Mouse (Mus musculus): Measurements from ENCODE around the gene Pno1. TPM values are rescaled to one million over a fixed set of nuclear protein-coding genes. Genes with fewer than 3 reads are reported as not detected.
A peak's percentile ranks its signal among the peaks of the same experiment; 100 is the strongest.

The Pno1 gene
- polyA plus RNA-seq, 1 experiment from 2014 or later: 44.7 TPM

GRCm38 (mm10) chr11:17163956-17164355, 47.4 kb downstream of the Pno1 start:
- H3K9me3 ChIP-seq (ENCODE audit: control insufficient read depth, low read length): no peaks in the 10 kb centered on the region
- no peak for ATAC-seq
- H3K27ac ChIP-seq (ENCODE audit: low read length): no peak overlapping the region
- no peak overlapping the region for H3K9ac ChIP-seq (replicated peaks; ENCODE audit: low read depth, low read length)
- H3K4me1 ChIP-seq (replicated peaks; ENCODE audit: control insufficient read depth, insufficient read depth, low read length): peaks cover 32% of the 10 kb centered on the region
- no peak overlapping the region for H3K4me2 ChIP-seq (ENCODE audit: low read length)
- 52% methylated on average over 1 of the region's 1 CpGs for WGBS
- no peaks in the 10 kb centered on the region for H3K27me3 ChIP-seq (replicated peaks; ENCODE audit: control insufficient read depth, insufficient read depth, low read length)
- no peak overlapping the region for H3K4me3 ChIP-seq (replicated peaks; ENCODE audit: low read length)
- H3K36me3 ChIP-seq (ENCODE audit: control insufficient read depth, insufficient read depth): no peaks in the 10 kb centered on the region

GRCm38 (mm10) chr11:17160242-17160641, 51.1 kb downstream of the Pno1 start:
- no peak for ATAC-seq

GRCm38 (mm10) chr11:17159738-17160241, 51.6 kb downstream of the Pno1 start:
- H3K36me3 ChIP-seq (ENCODE audit: control insufficient read depth, insufficient read depth): no peaks in the 10 kb centered on the region
- peak overlapping the region; percentile 79 for H3K9ac ChIP-seq (replicated peaks; ENCODE audit: low read depth, low read length)
- H3K4me2 ChIP-seq (ENCODE audit: low read length): peak overlapping the region; percentile 77
- peaks cover 34% of the 10 kb centered on the region for H3K4me1 ChIP-seq (replicated peaks; ENCODE audit: control insufficient read depth, insufficient read depth, low read length)
- peak overlapping the region; percentile 64 for H3K4me3 ChIP-seq (replicated peaks; ENCODE audit: low read length)
- H3K27me3 ChIP-seq (replicated peaks; ENCODE audit: control insufficient read depth, insufficient read depth, low read length): no peaks in the 10 kb centered on the region
- no peaks in the 10 kb centered on the region for H3K9me3 ChIP-seq (ENCODE audit: control insufficient read depth, low read length)
- ATAC-seq: peak; percentile 26
- peak overlapping the region; percentile 94 for H3K27ac ChIP-seq (ENCODE audit: low read length)
- under 1% methylated on average over 46 of the region's 46 CpGs for WGBS

More at GRCm38 (mm10) chr11:17160242-17160641, 51.1 kb downstream of the Pno1 start:
- Histone ChIP-seq H3K36me3 (ENCODE audit: control insufficient read depth, insufficient read depth) (no peaks in the 10 kb centered on the region), H3K4me3 (replicated peaks; ENCODE audit: low read length) (peak overlapping the region; percentile 64), H3K27ac (ENCODE audit: low read length) (peak overlapping the region; percentile 94), H3K9ac (replicated peaks; ENCODE audit: low read depth, low read length) (peak overlapping the region; percentile 79), H3K9me3 (ENCODE audit: control insufficient read depth, low read length) (no peaks in the 10 kb centered on the region), H3K4me2 (ENCODE audit: low read length) (peak overlapping the region; percentile 77), H3K4me1 (replicated peaks; ENCODE audit: control insufficient read depth, insufficient read depth, low read length) (peaks cover 34% of the 10 kb centered on the region), H3K27me3 (replicated peaks; ENCODE audit: control insufficient read depth, insufficient read depth, low read length) (no peaks in the 10 kb centered on the region)
- under 1% methylated on average over 12 of the region's 12 CpGs for WGBS

GRCm38 (mm10) chr11:17158858-17159737, 52.3 kb downstream of the Pno1 start, which contains the start of gene Ppp3r1:
TSS of gene Ppp3r1 (plus strand) at chr11:17159263.
- Histone ChIP-seq H3K27ac (ENCODE audit: low read length) (peak within 1 kb of the TSS; percentile 94), H3K36me3 (ENCODE audit: control insufficient read depth, insufficient read depth) (no peaks in the 10 kb centered on the region), H3K4me1 (replicated peaks; ENCODE audit: control insufficient read depth, insufficient read depth, low read length) (peaks cover 33% of the 10 kb centered on the region), H3K9ac (replicated peaks; ENCODE audit: low read depth, low read length) (peak within 1 kb of the TSS; percentile 79), H3K4me2 (ENCODE audit: low read length) (peak within 1 kb of the TSS; percentile 77), H3K9me3 (ENCODE audit: control insufficient read depth, low read length) (no peaks in the 10 kb centered on the region), H3K27me3 (replicated peaks; ENCODE audit: control insufficient read depth, insufficient read depth, low read length) (no peaks in the 10 kb centered on the region), H3K4me3 (replicated peaks; ENCODE audit: low read length) (peak within 1 kb of the TSS; percentile 64)
- ATAC-seq: peak; percentile 98
- WGBS: 0% methylated on average over 76 of the region's 89 CpGs

Other genes starting within 250 kb of the Pno1 start
- 133 and 160 TPM in 2 replicates for gene Cnrip1, start 160.0 kb downstream of the Pno1 start, polyA plus RNA-seq (2015; fragmentation: Nextera tagmentation; extraction: Ambion mirVana)
- gene Plek, start 159.2 kb downstream of the Pno1 start, polyA plus RNA-seq (2015; fragmentation: Nextera tagmentation; extraction: Ambion mirVana): 3.2 and 3.3 TPM in 2 replicates
- 182 and 194 TPM in 2 replicates for gene Ppp3r1, start 52.3 kb downstream of the Pno1 start, polyA plus RNA-seq (2015; fragmentation: Nextera tagmentation; extraction: Ambion mirVana)
- gene Wdr92, start 29.5 kb downstream of the Pno1 start, polyA plus RNA-seq (2015; fragmentation: Nextera tagmentation; extraction: Ambion mirVana): 17.5 and 19.4 TPM in 2 replicates
- gene C1d, start 46.0 kb upstream of the Pno1 start, polyA plus RNA-seq (2015; fragmentation: Nextera tagmentation; extraction: Ambion mirVana): 107 and 111 TPM in 2 replicates

All from forebrain, embryonic 16.5 days (tissue).